8 mouse cellular contexts compared by ENCODE assay signal in the genomic region with DNA sequence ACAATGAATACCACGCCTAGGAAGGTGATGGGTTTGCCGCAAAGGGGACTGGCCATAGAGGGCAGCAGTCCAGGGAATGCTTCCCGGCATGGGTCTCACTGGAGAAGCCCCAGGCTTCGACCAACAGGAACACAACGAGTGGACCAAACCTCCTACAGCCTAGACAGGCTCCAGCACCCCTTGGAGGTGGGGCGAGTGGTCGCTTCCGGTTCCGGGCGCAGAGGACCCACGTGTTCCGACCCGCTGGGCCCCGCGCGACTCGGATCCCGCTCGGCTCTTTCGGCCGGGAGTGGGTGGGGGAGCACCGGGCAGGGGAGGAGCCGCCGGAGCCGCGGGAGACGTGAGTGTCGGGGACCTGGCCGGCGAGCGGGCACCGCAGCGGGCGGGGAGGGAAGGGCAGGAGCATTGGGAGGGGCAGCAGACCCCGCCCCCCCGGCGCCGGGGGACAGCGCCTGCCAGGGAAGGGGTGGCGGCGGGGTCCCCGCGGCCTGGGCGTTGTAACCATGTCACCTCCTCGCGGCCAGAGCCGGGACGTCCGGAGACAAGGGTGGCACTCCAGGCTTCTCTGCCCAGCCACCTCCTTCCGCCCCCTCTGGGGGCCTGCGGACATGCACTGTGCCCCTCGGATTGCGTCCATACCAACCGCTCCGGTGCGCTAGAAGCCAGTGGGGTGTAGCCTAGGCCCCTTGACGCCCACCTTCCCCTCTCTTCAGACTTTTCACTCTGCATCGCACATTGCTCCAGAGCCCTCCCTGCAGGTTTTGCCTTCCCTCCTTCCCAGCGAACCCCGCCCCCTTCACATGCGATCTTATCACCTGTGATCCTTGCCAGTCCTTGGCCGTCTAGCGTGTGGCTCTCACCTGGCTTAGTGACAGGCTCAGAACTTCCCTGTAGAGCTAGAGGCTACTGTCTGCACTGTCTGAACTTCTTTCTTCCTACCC. TPM values are rescaled to one million over a fixed set of nuclear protein-coding genes. Genes with fewer than 3 reads are reported as not detected.
DNase-seq lines count a peak whose midpoint lies in the region; ATAC-seq lines count a peak whose summit lies in the region.

Gene Zfp202, plus strand, starts transcription at position 219 of the 941 bp plus-strand sequence.

- no peaks in the 10 kb centered on the region for H3K36me3 ChIP-seq in intestine, embryonic 15.5 days

- H3K9ac ChIP-seq in intestine, embryonic 15.5 days, result peak within 1 kb of the TSS; percentile 72

- peak within 1 kb of the TSS; percentile 63 for H3K27ac ChIP-seq in intestine, embryonic 15.5 days

- no peaks in the 10 kb centered on the region for H3K27me3 ChIP-seq in intestine, embryonic 15.5 days (replicated peaks)

- peak; percentile 96 for ATAC-seq in intestine, embryonic 15.5 days

- peak within 1 kb of the TSS; percentile 75 for H3K4me3 ChIP-seq in intestine, embryonic 15.5 days (replicated peaks)

- H3K4me1 ChIP-seq in intestine, embryonic 15.5 days (replicated peaks), result peaks cover 6% of the 10 kb centered on the region

- DNase-seq in adrenal gland, adult 2 months, result peak; percentile 93
- DNase-seq in embryo, embryonic 11 days, result peak; percentile 93
- peak; percentile 75 to 80 for DNase-seq in gastrocnemius, postnatal 36 days
- DNase-seq in left cerebral cortex, postnatal 25 days (ENCODE audit: low spot score in 2 of 2), result peak; percentile 84 to 88
- peak; percentile 85 for DNase-seq in mesoderm, embryonic 11.5 days (ENCODE audit: low read depth, low spot score)
- peak; percentile 88 for DNase-seq in right cerebral cortex, postnatal 25 days
- peak; percentile 75 to 87 for DNase-seq in urinary bladder, postnatal 36 days (ENCODE audit: low spot score in 2 of 2)

- WGBS in intestine, embryonic 15.5 days, result under 1% methylated on average over 62 of the region's 63 CpGs

- intact Hi-C loops in gastrocnemius, postnatal 36 days (cut with DNase I), result no loop called here
- intact Hi-C loops in left cerebral cortex, postnatal 25 days (cut with DNase I), result no loop called here

- no peaks in the 10 kb centered on the region for H3K9me3 ChIP-seq in intestine, embryonic 15.5 days

- H3K4me2 ChIP-seq in intestine, embryonic 15.5 days (replicated peaks), result peak within 1 kb of the TSS; percentile 76

RNA-seq across cellular contexts. Expression of gene Zfp202, which starts in this region (rescaled TPM):
- total RNA-seq in adrenal gland, adult 2 months (2021), result 1 to 10 TPM; 4.6 to 5.0 TPM
- 0.81 and 1.5 TPM in 2 replicates for polyA plus RNA-seq in adrenal gland, adult 2 months (2012; rRNA removed)
- 1 to 10 TPM; 1.4 to 1.6 TPM for total RNA-seq in gastrocnemius, postnatal 36 days (2021)
- 4.1 TPM in 2 replicates for polyA plus RNA-seq in intestine, embryonic 15.5 days (2015; fragmentation: Nextera tagmentation; extraction: Ambion mirVana)
- 1 to 10 TPM; 3.4 to 3.5 TPM for total RNA-seq in left cerebral cortex, postnatal 25 days (2021)

Comparison
In these comparisons a context has a peak if more than half of its experiments do, and no peak if none do; other contexts are left out.
1. Peak in every context shown above with its lines: DNase-seq, ATAC-seq, H3K4me3 ChIP-seq and H3K27ac ChIP-seq.